Mouse (Mus musculus) CH12.LX (cell line): ENCODE results near the gene Zic5. TPM values are rescaled to one million over a fixed set of nuclear protein-coding genes. Genes with fewer than 3 reads are reported as not detected.

Source experiments
- DNase-seq: peaks from one replicate; pipeline ENCODE4 v3.0.0-alpha.2; 2013; ENCODE audit errors: extremely low read depth
- H3K27ac ChIP-seq: 2 replicates; pipeline ENCODE4 v1.5.1; 2012; ENCODE audit warnings: low read depth, mild to moderate bottlenecking, control low read depth, moderate library complexity; ENCODE audit not compliant: insufficient read depth
- H3K27me3 ChIP-seq: replicated peaks from 2 replicates; pipeline ENCODE3; 2012; ENCODE audit warnings: inconsistent platforms
- H3K36me3 ChIP-seq, 2 experiments: replicated peaks in 1 of 2; 2 replicates each; pipeline versions ENCODE3 to v1.6.1; 2012; ENCODE audit warnings: inconsistent platforms in 1 of 2, low read length in 1 of 2, mild to moderate bottlenecking in 1 of 2, mixed read lengths in 1 of 2, moderate library complexity in 1 of 2; ENCODE audit not compliant: control insufficient read depth in 1 of 2, insufficient read depth in 1 of 2
- H3K4me1 ChIP-seq, 2 experiments: 2 replicates each; pipeline ENCODE4 v1.6.1; 2012; ENCODE audit warnings: inconsistent platforms in 1 of 2, moderate library complexity in 1 of 2; ENCODE audit not compliant: insufficient read depth in 2 of 2, control insufficient read depth in 1 of 2
- H3K4me2 ChIP-seq: 2 replicates; pipeline ENCODE4 v1.6.1; 2012; ENCODE audit warnings: low read depth, mild to moderate bottlenecking, control low read depth; ENCODE audit not compliant: poor library complexity, insufficient read depth, severe bottlenecking
- H3K4me3 ChIP-seq, 3 experiments: fragments of 150-350 bp in 1 of 3; sonication (generic) in 1 of 3; replicated peaks in 1 of 3; 2 replicates each; pipeline versions ENCODE3 to v1.5.1; 2011 to 2012; ENCODE audit warnings: low read depth in 2 of 3, low read length in 2 of 3, mild to moderate bottlenecking in 2 of 3, moderate library complexity in 2 of 3, control low read depth in 1 of 3, improper control_type of control experiment in 1 of 3, inconsistent platforms in 1 of 3, mixed read lengths in 1 of 3; ENCODE audit not compliant: poor library complexity in 1 of 3
- H3K79me2 ChIP-seq: replicated peaks from 2 replicates; pipeline ENCODE4 v1.6.1; 2012; ENCODE audit warnings: mild to moderate bottlenecking, moderate library complexity; ENCODE audit not compliant: control insufficient read depth, poor library complexity, insufficient read depth, severe bottlenecking; ENCODE audit errors: extremely low read depth
- H3K9ac ChIP-seq: 2 replicates; pipeline ENCODE4 v1.6.1; 2012; ENCODE audit warnings: low read depth, mild to moderate bottlenecking, control low read depth, moderate library complexity; ENCODE audit not compliant: insufficient read depth
- H3K9me3 ChIP-seq: replicated peaks from 2 replicates; pipeline ENCODE3; 2012; ENCODE audit warnings: low read length, inconsistent platforms, mixed read lengths
- BHLHE40 ChIP-seq: IDR thresholded peaks from 2 replicates; pipeline ENCODE4 v1.6.1; 2011; ENCODE audit warnings: mild to moderate bottlenecking, low read depth, low read length, improper control_type of control experiment
- CHD1 ChIP-seq: IDR thresholded peaks from 2 replicates; pipeline ENCODE4 v1.6.1; 2012; ENCODE audit warnings: low read depth, low read length, improper control_type of control experiment, inconsistent platforms
- CTCF ChIP-seq, 2 experiments: IDR thresholded peaks in 1 of 2; conservative IDR thresholded peaks in 1 of 2; 2 replicates each; pipeline ENCODE4 v1.5.1; 2011 to 2012; ENCODE audit warnings: low read depth in 2 of 2, low read length in 2 of 2, improper control_type of control experiment in 1 of 2, inconsistent platforms in 1 of 2, mild to moderate bottlenecking in 1 of 2, moderate library complexity in 1 of 2
- ELF1 ChIP-seq: IDR thresholded peaks from 2 replicates; pipeline ENCODE4 v1.6.1; 2014; ENCODE audit warnings: low read depth, mild to moderate bottlenecking, inconsistent platforms, low read length, improper control_type of control experiment
- EP300 ChIP-seq: IDR thresholded peaks from 2 replicates; pipeline ENCODE4 v1.6.1; 2011; ENCODE audit warnings: low read length, improper control_type of control experiment
- JUND ChIP-seq: conservative IDR thresholded peaks from 2 replicates; pipeline ENCODE4 v1.6.1; 2011; ENCODE audit warnings: low read depth, low read length, improper control_type of control experiment
- KAT2A ChIP-seq: IDR thresholded peaks from 2 replicates; pipeline ENCODE4 v1.6.1; 2012; ENCODE audit warnings: low read length, improper control_type of control experiment, inconsistent platforms; ENCODE audit not compliant: insufficient replicate concordance
- MXI1 ChIP-seq: IDR thresholded peaks from 2 replicates; pipeline ENCODE4 v1.6.1; 2011; ENCODE audit warnings: mild to moderate bottlenecking, low read depth, low read length, improper control_type of control experiment
- MYC ChIP-seq: IDR thresholded peaks from 2 replicates; pipeline ENCODE4 v1.6.1; 2011; ENCODE audit warnings: low read depth, mild to moderate bottlenecking, improper control_type of control experiment, low read length
- NRF1 ChIP-seq: IDR thresholded peaks from 2 replicates; pipeline ENCODE4 v1.6.1; 2014; ENCODE audit warnings: low read depth, mild to moderate bottlenecking, inconsistent platforms, low read length, improper control_type of control experiment, moderate library complexity
- POLR2AphosphoS2 ChIP-seq: IDR thresholded peaks from 2 replicates; pipeline ENCODE4 v1.6.1; 2011; ENCODE audit warnings: low read depth, low read length, improper control_type of control experiment
- RAD21 ChIP-seq: IDR thresholded peaks from 2 replicates; pipeline ENCODE4 v1.6.1; 2011; ENCODE audit warnings: low read depth, mild to moderate bottlenecking, low read length, improper control_type of control experiment, moderate library complexity
- RCOR1 ChIP-seq: conservative IDR thresholded peaks from 2 replicates; pipeline ENCODE4 v1.6.1; 2012; ENCODE audit warnings: low read depth, mild to moderate bottlenecking, inconsistent platforms, low read length, improper control_type of control experiment
- SIN3A ChIP-seq: IDR thresholded peaks from 2 replicates; pipeline ENCODE4 v1.6.1; 2012; ENCODE audit warnings: low read length, improper control_type of control experiment, inconsistent platforms
- SMC3 ChIP-seq: IDR thresholded peaks from 2 replicates; pipeline ENCODE4 v1.6.1; 2011; ENCODE audit warnings: low read depth, low read length, improper control_type of control experiment
- TCF12 ChIP-seq: IDR thresholded peaks from 2 replicates; pipeline ENCODE4 v1.6.1; 2014; ENCODE audit warnings: low read depth, mild to moderate bottlenecking, inconsistent platforms, low read length, improper control_type of control experiment
- USF2 ChIP-seq: conservative IDR thresholded peaks from 2 replicates; pipeline ENCODE4 v1.6.1; 2011; ENCODE audit warnings: low read depth, low read length, improper control_type of control experiment
- ZKSCAN1 ChIP-seq: IDR thresholded peaks from 2 replicates; pipeline ENCODE4 v1.6.1; 2012; ENCODE audit warnings: low read depth, inconsistent platforms, low read length, improper control_type of control experiment, borderline replicate concordance
- dilution Hi-C: fragments of 300-500 bp; cut with MboI; formaldehyde crosslinking; loops from 2 replicates; pipeline ENCODE4 v1.14.3; 2020; ENCODE audit warnings: low sequenced_read_pairs; ENCODE audit not compliant: extremely low pct_unique_long_range_greater_than_20kb, extremely low pct_ligation_motif_present
- in situ Hi-C: fragments of 300-500 bp; cut with MboI; formaldehyde crosslinking; loops from 3 replicates; pipeline ENCODE4 v1.14.3; 2019; ENCODE audit warnings: low sequenced_read_pairs, low pct_ligation_motif_present, low pct_unique_long_range_greater_than_20kb, mixed read lengths
- polyA plus RNA-seq: library from polyadenylated mRNA; unstranded; fragments of >175 nt; gene quantifications from 2 replicates; pipeline ENCODE4 v1.2.1, GENCODE M21; 2012; ENCODE audit warnings: low read depth; ENCODE audit not compliant: insufficient read length
- total RNA-seq, 2 experiments: library from RNA; depleted of rRNA; stranded (reverse); fragments of 300-350 nt in 1 of 2; fragments of >200 nt in 1 of 2; gene quantifications; 2 replicates each; pipeline ENCODE4 v1.2.3; 2012 to 2014

The Zic5 gene
- total and polyA plus RNA-seq, 3 experiments: 1.3 to 9.1 (median 1.5) TPM

DNA sequence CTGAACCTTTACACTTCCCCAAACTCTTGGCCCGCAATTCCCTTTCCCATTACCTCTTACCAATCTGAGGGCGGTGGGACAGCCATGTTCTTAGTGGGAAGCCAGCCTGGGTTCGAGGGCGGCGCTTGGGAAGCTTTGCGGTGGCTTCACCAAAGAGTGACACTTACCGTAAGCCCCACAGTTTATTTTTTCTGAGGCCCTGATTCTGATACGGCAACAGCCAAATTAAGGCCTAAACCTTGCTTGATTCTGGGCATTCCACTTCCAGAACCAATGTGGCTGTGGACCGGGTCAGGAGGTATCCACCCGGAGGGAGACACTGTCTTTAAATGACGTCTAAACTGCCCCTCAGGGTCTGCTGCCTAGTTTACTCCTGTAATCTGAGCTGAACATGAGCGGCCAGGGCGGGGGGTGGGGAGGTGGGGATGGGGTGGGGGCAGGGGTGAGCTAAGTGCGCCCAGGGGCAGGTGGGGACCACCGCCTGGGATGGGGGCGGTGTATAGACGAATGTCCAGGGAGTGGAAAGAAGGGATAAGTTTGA, 7.8 kb upstream of the Zic5 start:
- TF ChIP-seq CTCF (conservative IDR thresholded peaks at IDR 0.05 in 1 of 2, IDR thresholded peaks at IDR 0.05 in 1 of 2; ENCODE audit: low read depth in 2 of 2, low read length in 2 of 2) (no peak), ZKSCAN1 (no peak), MXI1 (no peak), RCOR1 (no peak), SIN3A (no peak), ELF1 (no peak), USF2 (no peak), MYC (no peak)
- H3K27me3 ChIP-seq: no peaks in the 10 kb centered on the region

GRCm38 (mm10) chr14:122472647-122473046, 7.2 kb upstream of the Zic5 start:
- dilution Hi-C loops: no loop called here
- Histone ChIP-seq H3K4me3 (no peak overlapping the region), H3K79me2 (no peaks in the 10 kb centered on the region), H3K4me2 (no peak overlapping the region), H3K9me3 (peaks cover 26% of the 10 kb centered on the region), H3K36me3 (no peaks in the 10 kb centered on the region), H3K27ac (no peak overlapping the region), H3K9ac (no peak overlapping the region), H3K27me3 (no peaks in the 10 kb centered on the region), H3K4me1 (no peaks in the 10 kb centered on the region)
- in situ Hi-C loops: no loop called here
- no peak for DNase-seq
- no peak for TF ChIP-seq BHLHE40
- TF ChIP-seq RAD21: no peak
- no peak for TF ChIP-seq JUND
- no peak for TF ChIP-seq CTCF (conservative IDR thresholded peaks at IDR 0.05 in 1 of 2, IDR thresholded peaks at IDR 0.05 in 1 of 2; ENCODE audit: low read depth in 2 of 2, low read length in 2 of 2)
- TF ChIP-seq ELF1: no peak
- TF ChIP-seq POLR2AphosphoS2: no peak
- no peak for TF ChIP-seq ZKSCAN1
- no peak for TF ChIP-seq SMC3
- TF ChIP-seq EP300: no peak
- TF ChIP-seq NRF1: no peak
- no peak for TF ChIP-seq CHD1
- no peak for TF ChIP-seq TCF12
- no peak for TF ChIP-seq KAT2A
- TF ChIP-seq USF2: no peak

More for the DNA sequence above, 7.8 kb upstream of the Zic5 start:
- no peaks in the 10 kb centered on the region for H3K79me2 ChIP-seq
- no peak overlapping the region for H3K4me2 ChIP-seq
- dilution Hi-C loops (no loop called here), in situ Hi-C loops (no loop called here)
- no peak overlapping the region for H3K27ac ChIP-seq
- no peak overlapping the region for H3K4me3 ChIP-seq
- H3K4me1 ChIP-seq: no peaks in the 10 kb centered on the region
- no peak for DNase-seq
- no peaks in the 10 kb centered on the region for H3K36me3 ChIP-seq
- H3K9me3 ChIP-seq: peaks cover 26% of the 10 kb centered on the region
- H3K9ac ChIP-seq: no peak overlapping the region
